Mouse (Mus musculus): ENCODE data around the gene Tapt1. TPM values are rescaled to one million over a fixed set of nuclear protein-coding genes. Genes with fewer than 3 reads are reported as not detected.
A peak's percentile ranks its signal among the peaks of the same experiment; 100 is the strongest.

Gene Tapt1
- polyA plus RNA-seq, 1 experiment from 2014 or later = 33.3 TPM

- no peak overlapping the region for H3K9ac ChIP-seq (replicated peaks)
- H3K27me3 ChIP-seq (ENCODE audit: insufficient read depth, low read length) = no peaks in the 10 kb centered on the region
- TF ChIP-seq EP300 (IDR thresholded peaks at IDR 0.05; ENCODE audit: low read depth) (no peak), CTCF (IDR thresholded peaks at IDR 0.05; ENCODE audit: low read depth) (peak; percentile 70)
- ATAC-seq = peak; percentile 38; the same call in 1 of the 2 replicates
- 63% methylated on average over 1 of the region's 1 CpGs for WGBS (ENCODE audit: insufficient replicate concordance)
- no peak overlapping the region for H3K4me2 ChIP-seq (ENCODE audit: low read depth, low read length)
- no peaks in the 10 kb centered on the region for H3K4me1 ChIP-seq (ENCODE audit: insufficient read depth)
- H3K27ac ChIP-seq (ENCODE audit: low read depth) = no peak overlapping the region
- no peak overlapping the region for H3K4me3 ChIP-seq (ENCODE audit: low read depth, low read length)
- H3K36me3 ChIP-seq (replicated peaks; ENCODE audit: insufficient read depth, low read length) = no peaks in the 10 kb centered on the region
- no peaks in the 10 kb centered on the region for H3K9me3 ChIP-seq (ENCODE audit: low read length)
- DNase-seq = no peak
Observed at GRCm38 (mm10) chr5:44258163-44258562, 31.7 kb upstream of the Tapt1 start.

- H3K27ac ChIP-seq (ENCODE audit: low read depth) = no peak overlapping the region
- DNase-seq (no peak), ATAC-seq (no peak)
- H3K4me2 ChIP-seq (ENCODE audit: low read depth, low read length) = no peak overlapping the region
- 72% methylated on average over 4 of the region's 4 CpGs for WGBS (ENCODE audit: insufficient replicate concordance)
- no peaks in the 10 kb centered on the region for H3K9me3 ChIP-seq (ENCODE audit: low read length)
- no peaks in the 10 kb centered on the region for H3K4me1 ChIP-seq (ENCODE audit: insufficient read depth)
- H3K9ac ChIP-seq (replicated peaks) = no peak overlapping the region
- no peaks in the 10 kb centered on the region for H3K27me3 ChIP-seq (ENCODE audit: insufficient read depth, low read length)
- H3K4me3 ChIP-seq (ENCODE audit: low read depth, low read length) = no peak overlapping the region
- no peak for TF ChIP-seq CTCF (IDR thresholded peaks at IDR 0.05; ENCODE audit: low read depth)
- TF ChIP-seq EP300 (IDR thresholded peaks at IDR 0.05; ENCODE audit: low read depth) = no peak
- H3K36me3 ChIP-seq (replicated peaks; ENCODE audit: insufficient read depth, low read length) = no peaks in the 10 kb centered on the region
Observed at GRCm38 (mm10) chr5:44257401-44257800, 31.0 kb upstream of the Tapt1 start.

- 75% methylated on average over 3 of the region's 3 CpGs for WGBS (ENCODE audit: insufficient replicate concordance)
- H3K27ac ChIP-seq (ENCODE audit: low read depth) = no peak overlapping the region
- no peaks in the 10 kb centered on the region for H3K9me3 ChIP-seq (ENCODE audit: low read length)
- H3K36me3 ChIP-seq (replicated peaks; ENCODE audit: insufficient read depth, low read length) = no peaks in the 10 kb centered on the region
- no peaks in the 10 kb centered on the region for H3K27me3 ChIP-seq (ENCODE audit: insufficient read depth, low read length)
- TF ChIP-seq CTCF (IDR thresholded peaks at IDR 0.05; ENCODE audit: low read depth) = no peak
- TF ChIP-seq EP300 (IDR thresholded peaks at IDR 0.05; ENCODE audit: low read depth) = no peak
- H3K4me3 ChIP-seq (ENCODE audit: low read depth, low read length) = no peak overlapping the region
- peaks cover 3% of the 10 kb centered on the region for H3K4me1 ChIP-seq (ENCODE audit: insufficient read depth)
- H3K4me2 ChIP-seq (ENCODE audit: low read depth, low read length) = no peak overlapping the region
- no peak for DNase-seq
- ATAC-seq = no peak
- H3K9ac ChIP-seq (replicated peaks) = no peak overlapping the region
Observed at GRCm38 (mm10) chr5:44256512-44256911, 30.1 kb upstream of the Tapt1 start.

- no peaks in the 10 kb centered on the region for H3K27me3 ChIP-seq (ENCODE audit: insufficient read depth, low read length)
- H3K9me3 ChIP-seq (ENCODE audit: low read length) = no peaks in the 10 kb centered on the region
- no peak overlapping the region for H3K4me2 ChIP-seq (ENCODE audit: low read depth, low read length)
- DNase-seq (no peak), ATAC-seq (no peak)
- peaks cover 3% of the 10 kb centered on the region for H3K4me1 ChIP-seq (ENCODE audit: insufficient read depth)
- H3K4me3 ChIP-seq (ENCODE audit: low read depth, low read length) = no peak overlapping the region
- H3K36me3 ChIP-seq (replicated peaks; ENCODE audit: insufficient read depth, low read length) = no peaks in the 10 kb centered on the region
- 55% methylated on average over 7 of the region's 7 CpGs for WGBS (ENCODE audit: insufficient replicate concordance)
- TF ChIP-seq EP300 (IDR thresholded peaks at IDR 0.05; ENCODE audit: low read depth) (no peak), CTCF (IDR thresholded peaks at IDR 0.05; ENCODE audit: low read depth) (no peak)
- no peak overlapping the region for H3K27ac ChIP-seq (ENCODE audit: low read depth)
- no peak overlapping the region for H3K9ac ChIP-seq (replicated peaks)
Observed at GRCm38 (mm10) chr5:44255756-44256398, 29.5 kb upstream of the Tapt1 start.

GRCm38 (mm10) chr5:44253449-44253848 lies 27.0 kb upstream of the Tapt1 start:
- DNase-seq (no peak), ATAC-seq (peak; percentile 43; the same call in 1 of the 2 replicates)
- Histone ChIP-seq H3K27ac (ENCODE audit: low read depth) (no peak overlapping the region), H3K27me3 (ENCODE audit: insufficient read depth, low read length) (no peaks in the 10 kb centered on the region), H3K4me2 (ENCODE audit: low read depth, low read length) (no peak overlapping the region), H3K9me3 (ENCODE audit: low read length) (no peaks in the 10 kb centered on the region), H3K36me3 (replicated peaks; ENCODE audit: insufficient read depth, low read length) (no peaks in the 10 kb centered on the region), H3K4me3 (ENCODE audit: low read depth, low read length) (no peak overlapping the region), H3K9ac (replicated peaks) (no peak overlapping the region), H3K4me1 (ENCODE audit: insufficient read depth) (peaks cover 12% of the 10 kb centered on the region)
- no peak for TF ChIP-seq EP300 (IDR thresholded peaks at IDR 0.05; ENCODE audit: low read depth)
- no peak for TF ChIP-seq CTCF (IDR thresholded peaks at IDR 0.05; ENCODE audit: low read depth)
- 71% methylated on average over 6 of the region's 6 CpGs for WGBS (ENCODE audit: insufficient replicate concordance)

- ATAC-seq = no peak
- Histone ChIP-seq H3K4me1 (ENCODE audit: insufficient read depth) (peaks cover 12% of the 10 kb centered on the region), H3K9me3 (ENCODE audit: low read length) (no peaks in the 10 kb centered on the region), H3K9ac (replicated peaks) (no peak overlapping the region), H3K27me3 (ENCODE audit: insufficient read depth, low read length) (no peaks in the 10 kb centered on the region), H3K27ac (ENCODE audit: low read depth) (peak overlapping the region; percentile 75), H3K36me3 (replicated peaks; ENCODE audit: insufficient read depth, low read length) (no peaks in the 10 kb centered on the region), H3K4me3 (ENCODE audit: low read depth, low read length) (no peak overlapping the region), H3K4me2 (ENCODE audit: low read depth, low read length) (no peak overlapping the region)
- WGBS (ENCODE audit: insufficient replicate concordance) = 40% methylated on average over 4 of the region's 4 CpGs
- no peak for DNase-seq
- no peak for TF ChIP-seq CTCF (IDR thresholded peaks at IDR 0.05; ENCODE audit: low read depth)
- no peak for TF ChIP-seq EP300 (IDR thresholded peaks at IDR 0.05; ENCODE audit: low read depth)
Observed at GRCm38 (mm10) chr5:44252395-44252794, 26.0 kb upstream of the Tapt1 start.
